Mouse (Mus musculus): ENCODE measurements at regions not wholly inside any gene's neighbourhood (a gene's known extent, or its start where the extent isn't known, plus 50 kb on each side); places are given as distances from the start of the nearest gene placed in this dataset.

DNA sequence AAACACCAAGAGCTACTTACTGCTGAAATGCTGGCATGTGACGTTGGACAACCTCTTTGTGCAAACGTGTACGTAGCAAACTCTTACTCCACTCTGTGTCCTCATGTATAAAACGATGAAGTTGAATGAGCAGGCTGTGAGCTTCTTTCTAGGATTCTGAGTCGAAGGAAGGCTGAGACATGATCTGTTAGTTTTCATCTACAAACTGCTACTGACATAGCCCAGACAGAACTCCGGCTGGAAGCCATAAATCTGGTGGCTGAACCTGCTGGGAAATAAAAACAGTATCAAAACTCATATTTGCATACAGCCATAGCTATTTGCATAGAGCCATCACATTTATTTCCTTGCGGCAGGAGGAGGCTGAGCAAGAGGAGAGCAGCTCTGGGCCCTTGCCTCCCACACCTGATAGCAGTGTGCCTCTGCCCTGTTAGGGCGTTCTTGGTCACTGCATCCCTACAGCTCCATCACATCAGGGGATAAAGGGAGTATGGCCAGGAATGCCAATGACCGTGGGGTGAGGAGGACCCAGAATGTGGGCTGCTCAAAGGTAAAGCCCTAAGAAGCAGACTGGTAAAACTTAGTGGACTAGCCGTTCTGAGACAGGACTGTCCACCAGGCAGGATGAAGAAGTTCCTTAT lies 206.8 kb upstream of the Ppp2r3a start:
- DNase-seq (ENCODE audit: low spot score in 2 of 2): no peak

DNA sequence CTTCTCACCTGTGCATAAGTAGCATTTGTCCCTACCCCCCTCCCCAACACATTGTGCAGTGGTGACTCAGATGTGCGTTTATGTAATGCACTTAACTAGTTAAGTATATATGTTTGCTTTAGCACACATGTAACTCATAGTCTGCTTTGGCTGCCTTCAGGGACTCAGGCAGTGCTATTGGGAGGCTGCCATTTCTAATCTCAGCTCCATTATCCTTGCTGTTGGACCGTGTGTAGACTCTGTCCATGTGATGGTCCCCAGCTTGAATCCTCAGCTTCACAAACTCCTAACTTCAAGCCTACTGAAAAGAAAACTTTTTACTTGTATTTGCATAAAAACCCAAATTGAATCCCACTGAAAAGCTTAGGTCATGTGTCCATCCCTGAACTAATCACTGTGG lies 194.7 kb upstream of the Ppp2r3a start:
- DNase-seq (ENCODE audit: low spot score in 2 of 2): peak in 1 of 2 experiments; percentile 27

DNA sequence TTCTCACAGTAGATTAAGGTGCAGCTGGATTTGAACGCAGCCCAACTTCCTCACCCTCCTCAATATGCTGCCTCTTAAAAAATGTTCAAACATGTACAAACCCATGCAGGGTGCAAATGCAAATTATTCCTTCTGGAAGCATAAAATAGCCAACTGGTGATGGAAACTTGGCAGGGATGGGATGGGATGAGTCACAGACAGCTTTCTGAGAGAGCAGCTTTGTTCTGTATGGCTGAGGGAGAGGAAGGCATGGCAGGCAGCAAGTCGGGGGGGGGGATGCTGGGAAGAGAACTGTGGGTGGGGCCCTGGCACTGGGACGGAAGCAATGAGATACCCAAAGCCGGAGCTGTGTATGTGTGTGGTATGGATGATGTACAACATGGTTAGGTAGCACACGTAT lies 194.2 kb upstream of the Ppp2r3a start:
- DNase-seq (ENCODE audit: low spot score in 2 of 2): peak in 1 of 2 experiments; percentile 90

- no peak for DNase-seq (ENCODE audit: low spot score in 2 of 2)
These were observed 193.7 kb upstream of the Ppp2r3a start for GRCm38 (mm10) chr9:101445293-101445692.

DNA sequence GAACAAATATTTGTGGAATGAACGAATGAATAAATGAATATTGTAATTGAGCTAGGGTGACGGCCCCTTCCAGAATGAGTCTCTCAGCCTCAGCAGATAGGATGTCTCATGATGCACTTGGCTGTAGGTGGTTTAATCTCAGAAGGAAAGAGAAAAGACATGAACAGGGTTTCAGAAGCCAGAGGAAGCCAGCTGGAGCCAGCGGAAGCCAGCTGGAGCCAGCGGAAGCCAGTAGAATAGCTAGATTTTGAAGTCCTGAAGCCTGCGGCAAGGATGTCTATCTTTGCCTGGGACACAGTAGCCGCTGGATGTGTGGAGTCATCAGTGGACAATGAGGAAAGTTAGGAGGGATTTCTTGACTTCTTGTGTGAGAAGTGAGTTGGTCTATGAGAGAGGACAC lies 188.3 kb upstream of the Ppp2r3a start:
- no peak for DNase-seq (ENCODE audit: low spot score in 2 of 2)

- DNase-seq (ENCODE audit: low spot score in 2 of 2): no peak
These were observed 187.1 kb upstream of the Ppp2r3a start for GRCm38 (mm10) chr9:101438564-101439180.

DNA sequence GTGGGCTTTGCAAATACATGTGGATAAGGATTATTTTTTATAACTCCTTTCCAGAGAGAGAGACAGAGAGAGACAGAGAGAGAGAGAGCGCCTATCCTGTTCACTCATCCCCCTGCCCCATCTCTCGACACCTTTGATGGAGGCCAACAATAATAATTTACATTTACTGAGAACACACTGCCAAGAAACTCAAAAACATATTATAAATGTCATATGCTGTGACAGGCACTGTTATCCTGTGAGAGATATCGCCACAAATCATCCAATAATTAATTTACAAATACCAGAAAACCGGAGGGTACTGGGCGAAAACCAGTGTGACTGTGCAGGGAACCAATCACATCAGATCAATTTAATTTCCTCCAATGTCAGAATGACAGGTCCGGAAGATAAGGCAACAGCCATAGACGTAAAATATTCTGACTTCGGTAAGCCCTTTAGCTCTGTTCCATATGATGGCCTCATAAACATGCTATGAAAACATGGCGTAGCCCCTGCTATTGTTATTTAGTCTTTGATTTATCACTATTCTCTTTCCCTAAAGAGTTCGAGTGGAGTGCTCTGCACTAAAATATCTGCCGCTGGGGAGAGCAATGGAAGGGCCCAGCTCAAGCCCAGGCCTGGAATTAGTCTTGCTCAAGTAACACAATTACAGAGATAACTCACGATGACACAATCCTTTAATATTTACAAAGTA lies 173.5 kb upstream of the Ppp2r3a start:
- no peak for DNase-seq (ENCODE audit: low spot score in 2 of 2)

DNA sequence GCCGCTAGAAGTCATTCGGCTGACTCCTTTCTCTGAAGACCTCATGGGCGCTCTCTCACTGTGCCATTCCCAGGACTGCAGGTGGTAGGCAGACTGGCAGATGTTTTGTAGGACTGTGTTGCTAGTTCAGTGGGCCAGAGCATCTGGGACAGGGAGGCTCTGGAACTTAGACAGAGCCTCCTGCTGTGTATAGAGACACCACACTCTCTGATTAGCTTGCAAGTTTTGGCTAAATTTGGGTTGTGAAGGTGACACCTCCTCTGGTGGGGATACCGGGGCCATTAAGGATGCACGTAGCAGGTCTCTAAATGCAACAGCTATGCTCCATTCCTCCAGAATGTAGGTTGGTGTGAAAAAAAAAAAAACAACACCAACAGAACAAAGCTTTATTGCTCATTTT lies 171.4 kb upstream of the Ppp2r3a start:
- DNase-seq (ENCODE audit: low spot score in 2 of 2): peak in 1 of 2 experiments; percentile 76

DNA sequence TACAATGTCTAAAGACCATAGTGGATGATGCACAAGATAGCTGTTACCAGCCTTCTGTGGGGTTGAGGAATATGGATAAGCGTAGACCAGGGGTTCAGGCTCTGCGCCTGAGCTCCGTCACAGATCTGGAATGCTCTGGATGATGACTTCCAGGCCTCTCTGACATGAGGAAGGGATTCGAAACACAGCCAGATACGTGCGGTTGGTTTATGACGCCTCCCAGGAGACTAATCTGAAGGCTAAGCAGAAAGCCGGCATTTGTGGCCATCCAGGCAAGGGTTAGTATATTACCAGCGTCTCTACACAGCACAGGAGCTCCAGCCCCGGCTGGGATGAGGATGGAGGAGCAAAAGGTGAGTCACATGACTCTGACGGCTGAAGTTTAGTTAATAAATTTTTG lies 170.4 kb upstream of the Ppp2r3a start:
- DNase-seq (ENCODE audit: low spot score in 2 of 2): no peak

GRCm38 (mm10) chr9:101421136-101421535 lies 169.5 kb upstream of the Ppp2r3a start:
- DNase-seq (ENCODE audit: low spot score in 2 of 2): no peak

DNA sequence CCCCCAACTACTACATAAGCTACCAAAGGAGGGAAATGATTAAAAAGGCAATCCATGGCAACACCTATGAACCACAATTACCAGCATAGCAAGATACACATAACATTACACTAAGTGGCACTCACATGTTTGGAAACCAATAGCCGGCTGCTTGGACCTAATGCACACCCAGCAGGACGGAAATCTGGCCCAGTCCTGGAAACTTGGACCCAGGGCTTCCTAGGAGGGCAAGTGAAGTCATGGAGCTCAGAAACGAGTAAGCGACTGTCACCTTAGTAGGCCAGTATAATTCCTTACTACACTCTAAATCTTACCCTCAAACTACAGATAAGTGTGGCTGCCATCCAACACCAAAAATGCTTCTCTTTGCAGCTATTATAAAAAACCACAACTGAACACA lies 168.6 kb upstream of the Ppp2r3a start:
- no peak for DNase-seq (ENCODE audit: low spot score in 2 of 2)

DNA sequence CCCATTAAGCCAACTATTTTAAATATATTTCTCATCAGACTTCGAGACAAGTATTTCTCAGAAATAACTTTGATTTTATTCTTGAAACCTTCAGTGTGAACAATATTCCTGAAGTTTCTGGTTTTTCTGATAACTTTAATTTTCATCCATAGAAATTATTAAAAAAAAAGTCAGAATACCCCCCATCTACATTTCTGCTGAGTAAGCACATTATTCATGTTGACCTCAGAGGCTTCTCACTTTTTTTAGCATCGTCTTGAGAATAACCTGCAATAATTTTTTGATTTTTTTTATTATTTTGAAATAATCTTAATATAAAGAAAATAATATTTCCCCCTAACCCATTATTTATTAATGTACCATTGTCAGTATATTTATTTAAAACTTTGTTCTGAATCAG lies 166.1 kb upstream of the Ppp2r3a start:
- no peak for DNase-seq (ENCODE audit: low spot score in 2 of 2)

GRCm38 (mm10) chr9:101416321-101416720 lies 164.7 kb upstream of the Ppp2r3a start:
- no peak for DNase-seq (ENCODE audit: low spot score in 2 of 2)

DNA sequence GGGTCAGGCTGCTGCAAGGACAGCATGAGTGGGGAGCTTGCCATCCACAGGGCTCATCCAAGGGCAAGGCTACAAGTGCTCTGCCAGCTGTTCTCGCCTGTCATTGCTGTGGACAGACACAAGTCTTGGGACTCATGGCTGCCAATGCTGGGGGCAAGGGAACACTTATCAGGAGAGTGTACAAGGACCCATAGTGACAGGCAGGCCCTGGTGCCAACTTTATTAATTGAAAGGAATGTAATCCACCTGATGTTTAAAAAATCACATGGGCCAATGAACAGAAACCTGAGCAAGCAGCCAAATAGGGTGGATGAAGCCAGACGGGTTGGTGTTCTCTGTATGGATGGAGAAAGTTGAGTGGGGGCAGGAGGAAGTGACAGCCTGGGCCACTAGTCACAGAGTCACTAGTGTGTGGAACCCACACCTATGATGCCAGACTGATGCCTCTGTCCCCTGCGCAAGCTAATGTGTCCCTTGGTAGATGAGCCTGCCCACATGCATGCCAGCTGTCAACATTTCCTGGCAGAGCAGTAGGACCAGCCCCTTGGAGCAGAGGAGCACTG lies 161.6 kb upstream of the Ppp2r3a start:
- no peak for DNase-seq (ENCODE audit: low spot score in 2 of 2)

- DNase-seq (ENCODE audit: low spot score in 2 of 2): no peak
These were observed 160.4 kb upstream of the Ppp2r3a start for GRCm38 (mm10) chr9:101411951-101412350.

DNA sequence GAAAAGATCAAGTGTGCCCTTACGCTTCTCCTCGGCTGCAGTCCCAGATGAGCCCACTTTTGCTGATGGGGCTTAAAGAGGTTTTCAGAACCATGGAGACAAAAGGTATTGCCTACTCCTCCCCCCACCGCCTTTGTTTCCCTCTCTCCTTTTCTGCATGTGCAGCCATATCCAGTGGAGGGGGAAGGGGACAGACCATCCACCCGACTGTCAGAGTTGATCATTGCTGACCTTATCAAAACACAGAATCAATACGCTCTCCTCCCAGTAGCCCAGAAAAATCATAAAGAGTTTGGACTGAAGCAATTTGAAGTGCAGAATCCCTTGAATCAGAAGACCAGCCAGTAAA lies 159.9 kb upstream of the Ppp2r3a start:
- no peak for DNase-seq (ENCODE audit: low spot score in 2 of 2)

DNA sequence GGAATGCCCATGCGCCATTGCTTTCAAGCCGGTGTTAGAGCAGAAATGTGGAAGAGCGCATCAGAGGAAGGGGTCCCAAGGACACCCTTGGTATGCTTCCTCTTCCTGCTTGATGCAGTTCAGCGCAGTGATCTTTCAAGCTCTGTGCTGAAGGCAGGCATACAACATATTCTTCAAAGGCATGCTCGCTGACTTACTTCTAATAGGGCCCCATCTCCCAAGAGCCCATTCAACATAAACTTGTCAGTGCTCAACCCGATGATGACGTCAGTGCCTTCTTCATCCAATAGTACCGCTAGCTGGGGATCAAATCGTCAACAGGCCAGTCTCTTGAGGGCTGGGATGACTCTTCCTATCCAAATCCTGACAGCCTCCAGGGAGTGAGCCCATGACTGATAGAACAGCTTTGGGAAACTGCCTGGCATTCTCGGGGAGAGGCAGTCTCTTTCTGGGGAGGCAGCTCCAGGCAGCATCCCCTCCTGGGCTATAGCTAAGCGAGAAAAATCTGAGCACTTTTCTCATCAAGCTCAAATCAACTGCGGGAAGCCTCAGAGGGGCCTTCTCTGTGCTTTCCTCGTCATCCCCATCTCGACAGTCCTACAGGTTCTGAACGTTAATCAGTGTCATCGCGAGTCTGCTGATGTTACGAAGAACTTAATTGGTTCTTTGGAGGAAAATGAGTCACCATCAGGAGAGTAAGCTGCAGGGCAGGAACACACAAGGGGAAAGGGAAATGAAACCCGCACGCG lies 159.4 kb upstream of the Ppp2r3a start:
- DNase-seq (ENCODE audit: low spot score in 2 of 2): no peak

DNA sequence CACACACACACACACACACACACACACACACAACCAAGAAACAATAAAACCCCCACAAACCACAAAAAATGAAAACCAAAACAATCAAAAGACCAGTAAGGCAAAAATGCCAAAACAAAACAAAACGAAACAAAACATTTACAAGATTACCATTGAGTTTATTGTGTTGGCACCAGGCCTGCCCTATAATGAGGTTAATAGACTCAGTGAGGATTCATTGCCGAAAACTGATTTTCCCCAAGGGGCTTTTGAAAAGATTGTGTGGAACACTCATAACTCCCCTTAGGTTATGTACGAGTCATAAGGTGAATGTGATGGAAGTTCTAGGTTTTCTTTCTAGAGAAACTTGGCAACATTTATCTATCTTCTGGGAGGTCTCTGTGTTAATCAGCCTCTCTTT lies 158.8 kb upstream of the Ppp2r3a start:
- no peak for DNase-seq (ENCODE audit: low spot score in 2 of 2)

GRCm38 (mm10) chr9:101408116-101408515 lies 156.5 kb upstream of the Ppp2r3a start:
- no peak for DNase-seq (ENCODE audit: low spot score in 2 of 2)

- peak in 1 of 2 experiments; percentile 78 for DNase-seq (ENCODE audit: low spot score in 2 of 2)
These were observed 155.5 kb upstream of the Ppp2r3a start for GRCm38 (mm10) chr9:101407141-101407540.

GRCm38 (mm10) chr9:101404441-101405081 lies 153.0 kb upstream of the Ppp2r3a start:
- DNase-seq (ENCODE audit: low spot score in 2 of 2): peak in 1 of 2 experiments; percentile 18
